Mouse (Mus musculus) adrenal gland, postnatal 25 days (tissue): ENCODE data around the gene Helt. TPM values are rescaled to one million over a fixed set of nuclear protein-coding genes. Genes with fewer than 3 reads are reported as not detected.
"Not testable (repeated sequence)": the region's sequence is repeated elsewhere in the genome, so short reads cannot be mapped to it uniquely, and the experiment has no call there.

Source experiments
- DNase-seq: peaks from one replicate; pipeline ENCODE4 v3.0.0; 2021; ENCODE audit warnings: mixed read lengths
- total RNA-seq: library from RNA; stranded (reverse); gene quantifications from 2 replicates; pipeline ENCODE4 v1.2.3, GENCODE M21; 2021

The Helt gene
- total RNA-seq, 1 experiment from 2014 or later = not detected

- DNase-seq = no peak
Observed at GRCm38 (mm10) chr8:46296551-46296950, 2.1 kb upstream of the Helt start.

- no peak for DNase-seq
Observed at GRCm38 (mm10) chr8:46295951-46296350, 1.5 kb upstream of the Helt start.

- no peak for DNase-seq
Observed at GRCm38 (mm10) chr8:46295101-46295534, 647 bp upstream of the Helt start.

- DNase-seq = peak; percentile 25
Observed at GRCm38 (mm10) chr8:46293741-46294151, 725 bp downstream of the Helt start.

GRCm38 (mm10) chr8:46293201-46293600 lies 1.3 kb downstream of the Helt start:
- DNase-seq = no peak

GRCm38 (mm10) chr8:46291931-46292675 lies 2.4 kb downstream of the Helt start:
- no peak for DNase-seq

GRCm38 (mm10) chr8:46289274-46289673 lies 5.2 kb downstream of the Helt start:
- no peak for DNase-seq

GRCm38 (mm10) chr8:46288021-46288420 lies 6.5 kb downstream of the Helt start:
- DNase-seq = no peak

- DNase-seq = no peak
Observed at GRCm38 (mm10) chr8:46285980-46286379, 8.5 kb downstream of the Helt start.

GRCm38 (mm10) chr8:46281536-46281935 lies 12.9 kb downstream of the Helt start:
- peak; percentile 80 for DNase-seq

GRCm38 (mm10) chr8:46276939-46277338 lies 17.5 kb downstream of the Helt start:
- DNase-seq = no peak

GRCm38 (mm10) chr8:46270741-46271140 lies 23.7 kb downstream of the Helt start:
- no peak for DNase-seq

GRCm38 (mm10) chr8:46270147-46270546 lies 24.3 kb downstream of the Helt start:
- no peak for DNase-seq

- DNase-seq = no peak
Observed at GRCm38 (mm10) chr8:46266801-46267200, 27.7 kb downstream of the Helt start.

GRCm38 (mm10) chr8:46264206-46264605 lies 30.3 kb downstream of the Helt start:
- DNase-seq = not testable (repeated sequence)

- DNase-seq = no peak
Observed at GRCm38 (mm10) chr8:46257921-46258682, 36.4 kb downstream of the Helt start.

GRCm38 (mm10) chr8:46252456-46252855 lies 42.0 kb downstream of the Helt start:
- no peak for DNase-seq

GRCm38 (mm10) chr8:46251561-46251960 lies 42.9 kb downstream of the Helt start:
- no peak for DNase-seq

GRCm38 (mm10) chr8:46246346-46246745 lies 48.1 kb downstream of the Helt start:
- peak; percentile 27 for DNase-seq

- DNase-seq = no peak
Observed at GRCm38 (mm10) chr8:46242946-46243345, 51.5 kb downstream of the Helt start.
